Mouse (Mus musculus): ENCODE results near the gene Mllt6. TPM values are rescaled to one million over a fixed set of nuclear protein-coding genes. Genes with fewer than 3 reads are reported as not detected.

The Mllt6 gene
- 0.77 and 0.80 TPM in 2 replicates for polyA plus RNA-seq (2015; fragmentation: Nextera tagmentation; extraction: Ambion mirVana)

DNA sequence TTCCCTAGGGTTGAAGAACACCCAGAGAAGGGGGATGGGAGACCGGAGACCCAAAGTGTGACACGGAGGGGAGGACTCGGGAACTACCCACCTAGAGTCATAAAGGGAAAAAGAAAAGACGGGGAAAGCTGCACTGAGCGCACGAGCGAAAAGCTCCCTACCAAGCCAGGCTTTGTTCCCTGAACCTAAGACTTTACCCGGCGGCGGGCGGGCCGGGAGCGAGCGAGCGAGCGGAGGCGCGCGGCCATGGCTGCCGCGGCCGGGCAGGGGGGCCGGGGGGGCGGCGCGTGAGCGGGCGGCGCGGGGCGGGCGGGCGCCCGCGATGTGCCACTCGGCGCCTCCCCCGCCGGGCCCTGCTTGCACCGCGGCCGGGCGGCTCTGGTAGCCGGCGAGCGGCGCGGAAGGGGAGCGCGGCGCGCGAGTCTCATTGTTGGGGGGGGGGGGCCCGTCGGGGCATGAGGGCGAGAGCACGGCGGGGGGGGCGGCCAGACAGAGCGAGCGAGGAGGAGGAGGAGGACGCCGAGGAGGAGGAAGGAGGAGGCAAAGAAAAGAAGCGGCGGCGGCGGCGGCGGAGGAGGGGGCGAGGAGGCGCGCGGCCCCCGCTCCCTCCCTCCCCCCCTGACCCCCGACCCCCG is at the start of gene Mllt6:
Mllt6 (plus strand) TSS at position 522 of the 635 bp plus-strand sequence.

DNA sequence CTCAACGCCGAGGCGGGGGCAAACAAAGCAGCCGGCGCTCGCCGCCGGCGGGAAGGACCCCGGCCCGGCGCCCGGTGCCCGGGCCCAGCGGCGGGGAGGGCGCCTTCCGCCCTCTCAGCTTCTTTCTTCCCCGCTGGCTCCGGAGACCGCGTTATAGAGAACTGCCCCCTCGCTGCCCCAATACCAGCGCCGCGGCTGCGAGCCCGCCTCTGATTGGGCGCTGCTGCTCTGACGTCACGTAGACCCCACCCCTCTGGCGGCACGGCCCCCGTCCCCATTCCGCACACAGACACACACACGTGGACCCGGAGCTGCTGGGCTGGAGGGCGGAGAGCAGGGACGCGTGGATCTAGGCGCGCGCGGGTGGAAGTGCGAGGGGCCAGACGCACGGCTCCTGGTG is 33.6 kb upstream of the Mllt6 start, which contains the start of gene Epop:
Epop (minus strand) TSS at position 127 of the 400 bp plus-strand sequence.

DNA sequence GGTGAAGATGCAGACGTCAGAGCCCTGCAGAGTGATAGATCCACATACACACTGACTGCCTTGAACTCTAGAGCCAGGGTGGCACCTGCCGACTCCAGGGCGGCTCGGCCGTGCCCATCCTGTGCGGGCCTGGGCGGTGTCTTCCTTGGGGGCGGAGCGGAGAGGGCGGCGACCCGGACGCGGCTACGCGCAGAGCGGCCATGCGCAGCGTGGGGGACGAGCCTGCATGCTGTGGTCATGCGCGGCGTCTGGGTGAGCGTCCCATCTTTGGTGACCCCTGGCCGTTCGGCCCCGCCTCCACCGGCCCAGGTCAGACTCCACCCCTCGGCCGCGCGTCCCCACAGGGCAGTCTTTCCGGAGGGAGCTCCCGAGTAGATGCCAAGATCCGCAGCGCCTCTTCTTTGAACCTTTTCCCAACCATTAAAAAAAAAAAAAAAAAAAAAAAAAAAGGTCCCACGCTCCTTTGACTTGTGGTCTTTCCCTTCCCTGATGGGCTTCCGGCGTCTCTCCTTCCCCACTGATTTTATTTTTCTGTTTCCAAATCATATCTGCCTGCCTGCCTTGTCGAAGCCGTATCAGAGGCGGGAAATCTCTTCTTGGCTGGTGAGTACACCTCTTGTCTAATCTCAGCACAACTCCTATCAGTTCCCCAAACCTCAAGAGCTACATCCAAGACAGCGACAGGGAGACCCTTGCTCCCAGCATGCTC is 22.6 kb downstream of the Mllt6 start, which contains the start of gene Cisd3:
Cisd3 (plus strand) TSS at position 214 of the 709 bp plus-strand sequence.

GRCm38 (mm10) chr11:97700003-97700745 is 37.0 kb downstream of the Mllt6 start, which contains the start of gene Pcgf2:
Gene Pcgf2, minus strand, starts transcription at chr11:97700497.

GRCm38 (mm10) chr11:97703039-97703826 is 40.0 kb downstream of the Mllt6 start, which contains the start of gene Psmb3:
Gene Psmb3, plus strand, starts transcription at chr11:97703399.

Small RNA genes within 50 kb of the gene (microRNA-seq; reads per million reads assigned to microRNA genes)
- gene Gm24158, result not detected
- not detected for gene Mir6927

Other genes with a start within 250 kb of the Mllt6 start
- gene Arhgap23, start 247.9 kb upstream of the Mllt6 start, polyA plus RNA-seq (2015; fragmentation: Nextera tagmentation; extraction: Ambion mirVana), result 7.8 and 8.1 TPM in 2 replicates
- 0.61 and 0.96 TPM in 2 replicates for gene 4933428G20Rik, start 163.1 kb upstream of the Mllt6 start, polyA plus RNA-seq (2015; fragmentation: Nextera tagmentation; extraction: Ambion mirVana)
- gene Srcin1, start 87.2 kb upstream of the Mllt6 start, polyA plus RNA-seq (2015; fragmentation: Nextera tagmentation; extraction: Ambion mirVana), result 0.07 TPM in 1 of 2 replicates, not detected in the other
- gene Epop, start 33.7 kb upstream of the Mllt6 start, polyA plus RNA-seq (2015; fragmentation: Nextera tagmentation; extraction: Ambion mirVana), result 0.53 and 0.85 TPM in 2 replicates
- 50.3 and 54.7 TPM in 2 replicates for gene Cisd3, start 22.4 kb downstream of the Mllt6 start, polyA plus RNA-seq (2015; fragmentation: Nextera tagmentation; extraction: Ambion mirVana)
- 5.4 and 7.4 TPM in 2 replicates for gene Pcgf2, start 37.1 kb downstream of the Mllt6 start, polyA plus RNA-seq (2015; fragmentation: Nextera tagmentation; extraction: Ambion mirVana)
- gene Psmb3, start 40.0 kb downstream of the Mllt6 start, polyA plus RNA-seq (2015; fragmentation: Nextera tagmentation; extraction: Ambion mirVana), result 367 and 421 TPM in 2 replicates
- 1.1 and 1.6 TPM in 2 replicates for gene Pip4k2b, start 81.3 kb downstream of the Mllt6 start, polyA plus RNA-seq (2015; fragmentation: Nextera tagmentation; extraction: Ambion mirVana)
- gene Cwc25, start 103.1 kb downstream of the Mllt6 start, polyA plus RNA-seq (2015; fragmentation: Nextera tagmentation; extraction: Ambion mirVana), result 8.5 and 9.5 TPM in 2 replicates
- not detected in 2 replicates for gene 1700001P01Rik, start 112.5 kb downstream of the Mllt6 start, polyA plus RNA-seq (2015; fragmentation: Nextera tagmentation; extraction: Ambion mirVana)
- 530 and 534 TPM in 2 replicates for gene Rpl23, start 119.0 kb downstream of the Mllt6 start, polyA plus RNA-seq (2015; fragmentation: Nextera tagmentation; extraction: Ambion mirVana)
- 101 and 122 TPM in 2 replicates for gene Lasp1, start 135.6 kb downstream of the Mllt6 start, polyA plus RNA-seq (2015; fragmentation: Nextera tagmentation; extraction: Ambion mirVana)
- gene B230217C12Rik, start 177.4 kb downstream of the Mllt6 start, polyA plus RNA-seq (2015; fragmentation: Nextera tagmentation; extraction: Ambion mirVana), result 1.2 and 1.8 TPM in 2 replicates
- 0.18 and 0.29 TPM in 2 replicates for gene Fbxo47, start 220.7 kb downstream of the Mllt6 start, polyA plus RNA-seq (2015; fragmentation: Nextera tagmentation; extraction: Ambion mirVana)